Mouse (Mus musculus): ENCODE data around the gene Atp6v0a1. TPM values are rescaled to one million over a fixed set of nuclear protein-coding genes. Genes with fewer than 3 reads are reported as not detected.
"Not testable (repeated sequence)": the region's sequence is repeated elsewhere in the genome, so short reads cannot be mapped to it uniquely, and the experiment has no call there.

The Atp6v0a1 gene
- polyA plus RNA-seq, 1 experiment: 48.4 TPM

DNA sequence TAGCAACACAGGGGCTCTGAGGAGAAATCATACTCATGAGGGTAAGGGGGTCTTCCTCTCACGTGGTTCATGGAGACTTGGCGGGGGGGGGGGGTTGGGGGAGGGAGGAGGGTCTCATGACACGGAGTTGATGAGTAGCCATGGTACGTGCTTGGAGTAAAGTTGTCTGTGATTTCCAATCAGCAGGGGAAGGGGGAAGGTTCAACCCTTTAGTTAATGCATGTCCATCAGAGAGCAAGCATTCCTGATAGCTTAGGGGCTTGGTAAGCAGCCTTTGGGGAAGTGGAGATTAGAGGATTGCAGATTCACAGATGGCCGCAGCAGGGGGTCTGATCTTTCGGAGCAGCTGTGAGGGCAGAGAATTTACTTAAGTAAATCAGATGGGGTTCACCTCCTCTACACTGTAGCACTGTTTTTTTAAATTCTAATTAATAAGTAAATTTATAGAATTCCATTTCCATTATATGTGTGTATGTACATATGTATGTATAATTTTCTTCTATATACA is 18.2 kb upstream of the Atp6v0a1 start:
- Histone ChIP-seq H3K27ac (ENCODE audit: insufficient read depth, low read depth, low read length) (no peak overlapping the region), H3K27me3 (replicated peaks; ENCODE audit: control insufficient read depth, insufficient read depth, low read length) (0 out of 2 replicates have a peak, but pooled peaks cover 2% of the 10 kb centered on the region), H3K4me3 (ENCODE audit: insufficient read depth, low read depth, low read length) (no peak overlapping the region), H3K36me3 (ENCODE audit: control insufficient read depth, insufficient read depth, low read length) (no peaks in the 10 kb centered on the region), H3K4me1 (ENCODE audit: control insufficient read depth, insufficient read depth, low read length) (no peaks in the 10 kb centered on the region)
- no peak for TF ChIP-seq POLR2A (IDR thresholded peaks at IDR 0.05; ENCODE audit: low read depth, low read length)
- TF ChIP-seq CTCF (conservative IDR thresholded peaks at IDR 0.05; ENCODE audit: insufficient read depth, insufficient read length, low read depth, low read length): no peak
- 37% methylated on average over 6 of the region's 6 CpGs for WGBS
- no peak for DNase-seq

DNA sequence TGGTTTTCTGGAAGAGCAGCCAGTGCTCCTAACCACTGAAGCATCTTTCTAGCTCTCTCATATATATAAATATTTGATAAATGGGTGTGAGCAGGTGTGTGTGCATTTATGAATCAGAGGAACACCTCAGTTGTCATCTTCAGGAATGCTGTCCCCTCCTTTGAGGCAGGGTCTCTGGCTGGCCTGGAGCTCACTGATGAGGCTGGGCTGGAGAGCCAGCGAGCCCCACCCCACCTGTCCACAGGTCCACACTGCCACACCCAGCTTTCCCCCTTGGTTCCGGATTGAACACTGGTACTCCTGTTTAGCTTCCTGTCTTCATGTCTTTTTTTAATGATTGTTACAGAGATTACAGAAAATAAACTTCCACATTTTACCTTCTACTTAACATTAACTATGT is 15.8 kb upstream of the Atp6v0a1 start:
- H3K4me1 ChIP-seq (ENCODE audit: control insufficient read depth, insufficient read depth, low read length): no peaks in the 10 kb centered on the region
- TF ChIP-seq POLR2A (IDR thresholded peaks at IDR 0.05; ENCODE audit: low read depth, low read length): no peak
- no peak for TF ChIP-seq CTCF (conservative IDR thresholded peaks at IDR 0.05; ENCODE audit: insufficient read depth, insufficient read length, low read depth, low read length)
- no peaks in the 10 kb centered on the region for H3K36me3 ChIP-seq (ENCODE audit: control insufficient read depth, insufficient read depth, low read length)
- no peak overlapping the region for H3K27ac ChIP-seq (ENCODE audit: insufficient read depth, low read depth, low read length)
- H3K4me3 ChIP-seq (ENCODE audit: insufficient read depth, low read depth, low read length): no peak overlapping the region
- 79% methylated on average over 2 of the region's 2 CpGs for WGBS
- H3K27me3 ChIP-seq (replicated peaks; ENCODE audit: control insufficient read depth, insufficient read depth, low read length): 0 out of 2 replicates have a peak, but pooled peaks cover 2% of the 10 kb centered on the region
- no peak for DNase-seq

GRCm38 (mm10) chr11:100994233-100994632 is 15.0 kb upstream of the Atp6v0a1 start:
- TF ChIP-seq POLR2A (IDR thresholded peaks at IDR 0.05; ENCODE audit: low read depth, low read length) (no peak), CTCF (conservative IDR thresholded peaks at IDR 0.05; ENCODE audit: insufficient read depth, insufficient read length, low read depth, low read length) (no peak)
- no peaks in the 10 kb centered on the region for H3K36me3 ChIP-seq (ENCODE audit: control insufficient read depth, insufficient read depth, low read length)
- no peak overlapping the region for H3K27ac ChIP-seq (ENCODE audit: insufficient read depth, low read depth, low read length)
- H3K27me3 ChIP-seq (replicated peaks; ENCODE audit: control insufficient read depth, insufficient read depth, low read length): 0 out of 2 replicates have a peak, but pooled peaks cover 2% of the 10 kb centered on the region
- no peak overlapping the region for H3K4me3 ChIP-seq (ENCODE audit: insufficient read depth, low read depth, low read length)
- H3K4me1 ChIP-seq (ENCODE audit: control insufficient read depth, insufficient read depth, low read length): no peaks in the 10 kb centered on the region
- no peak for DNase-seq
- 54% methylated on average over 9 of the region's 9 CpGs for WGBS

- 73% methylated on average over 5 of the region's 5 CpGs for WGBS
- Histone ChIP-seq H3K4me1 (ENCODE audit: control insufficient read depth, insufficient read depth, low read length) (no peaks in the 10 kb centered on the region), H3K36me3 (ENCODE audit: control insufficient read depth, insufficient read depth, low read length) (no peaks in the 10 kb centered on the region), H3K27me3 (replicated peaks; ENCODE audit: control insufficient read depth, insufficient read depth, low read length) (0 out of 2 replicates have a peak, but pooled peaks cover 2% of the 10 kb centered on the region), H3K4me3 (ENCODE audit: insufficient read depth, low read depth, low read length) (no peak overlapping the region), H3K27ac (ENCODE audit: insufficient read depth, low read depth, low read length) (no peak overlapping the region)
- no peak for TF ChIP-seq CTCF (conservative IDR thresholded peaks at IDR 0.05; ENCODE audit: insufficient read depth, insufficient read length, low read depth, low read length)
- no peak for TF ChIP-seq POLR2A (IDR thresholded peaks at IDR 0.05; ENCODE audit: low read depth, low read length)
- DNase-seq: no peak
Observed at GRCm38 (mm10) chr11:100994655-100995054, 14.6 kb upstream of the Atp6v0a1 start.

- DNase-seq: no peak
- H3K27me3 ChIP-seq (replicated peaks; ENCODE audit: control insufficient read depth, insufficient read depth, low read length): no peaks in the 10 kb centered on the region
- no peak overlapping the region for H3K27ac ChIP-seq (ENCODE audit: insufficient read depth, low read depth, low read length)
- no peaks in the 10 kb centered on the region for H3K36me3 ChIP-seq (ENCODE audit: control insufficient read depth, insufficient read depth, low read length)
- TF ChIP-seq POLR2A (IDR thresholded peaks at IDR 0.05; ENCODE audit: low read depth, low read length) (no peak), CTCF (conservative IDR thresholded peaks at IDR 0.05; ENCODE audit: insufficient read depth, insufficient read length, low read depth, low read length) (no peak)
- no peak overlapping the region for H3K4me3 ChIP-seq (ENCODE audit: insufficient read depth, low read depth, low read length)
- no peaks in the 10 kb centered on the region for H3K4me1 ChIP-seq (ENCODE audit: control insufficient read depth, insufficient read depth, low read length)
- WGBS: 82% methylated on average over 4 of the region's 4 CpGs
Observed at GRCm38 (mm10) chr11:100996501-100996900, 12.8 kb upstream of the Atp6v0a1 start.

- TF ChIP-seq POLR2A (IDR thresholded peaks at IDR 0.05; ENCODE audit: low read depth, low read length): no peak
- no peak for TF ChIP-seq CTCF (conservative IDR thresholded peaks at IDR 0.05; ENCODE audit: insufficient read depth, insufficient read length, low read depth, low read length)
- 92% methylated on average over 2 of the region's 2 CpGs for WGBS
- no peak overlapping the region for H3K27ac ChIP-seq (ENCODE audit: insufficient read depth, low read depth, low read length)
Observed at GRCm38 (mm10) chr11:100998836-100999235, 10.4 kb upstream of the Atp6v0a1 start.

DNA sequence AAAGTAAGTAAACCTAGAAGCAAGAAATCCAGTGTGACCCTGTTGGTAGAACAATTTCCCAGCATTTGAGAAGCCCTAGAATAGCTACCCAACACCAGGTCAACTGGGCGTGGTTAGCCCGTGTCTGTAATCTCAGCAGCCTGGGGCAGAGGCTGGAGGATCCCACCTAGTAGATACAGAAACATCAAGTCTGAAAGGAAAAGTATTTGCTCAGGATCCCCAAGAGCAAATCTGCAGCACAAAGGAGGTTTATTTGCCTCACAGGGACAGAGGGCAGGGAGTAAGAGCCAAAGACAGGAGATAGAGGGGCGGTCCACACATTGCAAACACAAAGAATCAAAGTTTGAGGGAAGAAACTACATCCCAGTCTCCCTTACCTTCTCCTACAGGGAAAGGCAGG is 10.0 kb upstream of the Atp6v0a1 start:
- H3K4me1 ChIP-seq (ENCODE audit: control insufficient read depth, insufficient read depth, low read length): no peaks in the 10 kb centered on the region
- TF ChIP-seq CTCF (conservative IDR thresholded peaks at IDR 0.05; ENCODE audit: insufficient read depth, insufficient read length, low read depth, low read length) (no peak), POLR2A (IDR thresholded peaks at IDR 0.05; ENCODE audit: low read depth, low read length) (no peak)
- H3K4me3 ChIP-seq (ENCODE audit: insufficient read depth, low read depth, low read length): no peak overlapping the region
- DNase-seq: no peak
- H3K36me3 ChIP-seq (ENCODE audit: control insufficient read depth, insufficient read depth, low read length): no peaks in the 10 kb centered on the region
- no peak overlapping the region for H3K27ac ChIP-seq (ENCODE audit: insufficient read depth, low read depth, low read length)
- no peaks in the 10 kb centered on the region for H3K27me3 ChIP-seq (replicated peaks; ENCODE audit: control insufficient read depth, insufficient read depth, low read length)
- WGBS: 77% methylated on average over 3 of the region's 3 CpGs

More at GRCm38 (mm10) chr11:100998836-100999235, 10.4 kb upstream of the Atp6v0a1 start:
- Histone ChIP-seq H3K27me3 (replicated peaks; ENCODE audit: control insufficient read depth, insufficient read depth, low read length) (no peaks in the 10 kb centered on the region), H3K36me3 (ENCODE audit: control insufficient read depth, insufficient read depth, low read length) (no peaks in the 10 kb centered on the region), H3K4me3 (ENCODE audit: insufficient read depth, low read depth, low read length) (no peak overlapping the region), H3K4me1 (ENCODE audit: control insufficient read depth, insufficient read depth, low read length) (no peaks in the 10 kb centered on the region)
- DNase-seq: no peak

DNA sequence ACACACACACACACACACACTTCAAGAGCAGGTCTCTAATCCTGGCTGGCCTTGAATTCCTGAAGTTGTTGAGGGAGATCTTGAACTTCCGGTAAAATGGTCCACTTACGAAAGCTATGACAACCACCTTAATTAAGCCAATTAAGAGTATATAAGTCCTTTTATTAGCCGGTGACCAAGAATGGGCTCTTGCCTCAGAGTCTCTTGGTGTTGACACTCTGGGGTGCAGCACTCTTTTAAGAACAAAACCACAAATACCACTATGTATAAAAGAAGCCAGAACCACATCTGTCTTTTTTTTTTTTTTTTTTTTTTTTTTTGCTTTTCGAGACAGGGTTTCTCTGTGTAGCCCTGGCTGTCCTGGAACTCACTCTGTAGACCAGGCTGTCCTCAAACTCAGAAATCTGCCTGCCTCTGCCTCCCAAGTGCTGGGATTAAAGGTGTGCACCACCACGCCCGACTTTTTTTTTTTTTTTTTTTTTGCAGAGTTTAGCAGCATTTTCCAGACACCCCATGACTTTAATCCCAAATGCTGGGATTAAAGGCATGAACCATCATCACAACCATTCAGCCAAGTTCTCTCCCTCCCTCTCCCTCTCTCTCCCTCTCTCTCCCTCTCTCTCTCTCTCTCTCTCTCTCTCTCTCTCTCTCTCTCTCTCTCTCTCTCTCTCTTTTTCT is 7.2 kb upstream of the Atp6v0a1 start:
- DNase-seq; H3K4me3 ChIP-seq (ENCODE audit: insufficient read depth, low read depth, low read length); H3K27me3 ChIP-seq (replicated peaks; ENCODE audit: control insufficient read depth, insufficient read depth, low read length); H3K36me3 ChIP-seq (ENCODE audit: control insufficient read depth, insufficient read depth, low read length); H3K4me1 ChIP-seq (ENCODE audit: control insufficient read depth, insufficient read depth, low read length); H3K27ac ChIP-seq (ENCODE audit: insufficient read depth, low read depth, low read length): not testable (repeated sequence)
- WGBS: 83% methylated on average over 6 of the region's 6 CpGs

Measured in kidney, adult 2 months (tissue).